Mouse (Mus musculus) stomach, embryonic 16.5 days (tissue): ENCODE results near the gene Sytl1. TPM values are rescaled to one million over a fixed set of nuclear protein-coding genes. Genes with fewer than 3 reads are reported as not detected.
A peak's percentile ranks its signal among the peaks of the same experiment; 100 is the strongest.

Experiments
- ATAC-seq: fragments of 200-750 bp; cut with Nextera tagmentation; 2 replicates; pipeline ENCODE4 v1.8.0; 2017; ENCODE audit warnings: moderate number of reproducible peaks, moderate TSS enrichment; ENCODE audit not compliant: insufficient read depth, low FRiP score
- H3K27ac ChIP-seq: fragments of 300-500 bp; sonication (generic); 2 replicates; pipeline ENCODE4 v1.5.1; 2014; ENCODE audit warnings: low read length
- H3K27me3 ChIP-seq: fragments of 300-500 bp; sonication (generic); 2 replicates; pipeline ENCODE4 v1.6.1; 2014; ENCODE audit warnings: low read length, control low read depth, mixed read lengths; ENCODE audit not compliant: control insufficient read depth, insufficient read depth
- H3K36me3 ChIP-seq: fragments of 300-500 bp; sonication (generic); 2 replicates; pipeline ENCODE4 v1.6.1; 2014; ENCODE audit warnings: low read length; ENCODE audit not compliant: control insufficient read depth, insufficient read depth
- H3K4me1 ChIP-seq: fragments of 300-500 bp; sonication (generic); 2 replicates; pipeline ENCODE4 v1.6.1; 2014; ENCODE audit warnings: low read length, control low read depth, mixed read lengths; ENCODE audit not compliant: control insufficient read depth, insufficient read depth
- H3K4me2 ChIP-seq: fragments of 300-500 bp; sonication (generic); 2 replicates; pipeline ENCODE4 v1.6.1; 2014; ENCODE audit warnings: low read depth, low read length, mixed read lengths
- H3K4me3 ChIP-seq: fragments of 300-500 bp; sonication (generic); replicated peaks from 2 replicates; pipeline ENCODE4 v1.5.1; 2014; ENCODE audit warnings: mild to moderate bottlenecking, low read length
- H3K9ac ChIP-seq: fragments of 300-500 bp; sonication (generic); 2 replicates; pipeline ENCODE4 v1.6.1; 2014; ENCODE audit warnings: low read length
- H3K9me3 ChIP-seq: fragments of 300-500 bp; sonication (generic); replicated peaks from 2 replicates; pipeline ENCODE4 v1.6.1; 2016; ENCODE audit warnings: low read length, control low read depth; ENCODE audit not compliant: control insufficient read depth
- WGBS: fragments of 180-500 bp; shearing (Covaris S2); extraction: QIAGEN DNeasy Blood & Tissue Kit; methylation state at CpG from one replicate; pipeline ENCODE4 v1.1.7; 2014; 5-methylcytosine and 5-hydroxymethylcytosine counted together
- polyA plus RNA-seq: library from polyadenylated mRNA; unstranded; fragments of >200 nt; fragmentation: Nextera tagmentation; extraction: Ambion mirVana; gene quantifications from 2 replicates; pipeline ENCODE4 v1.2.1, GENCODE M21; 2015

Sytl1 gene
- polyA plus RNA-seq, 1 experiment from 2014 or later: 52.0 TPM

- Histone ChIP-seq H3K4me2 (no peak overlapping the region), H3K4me3 (no peak overlapping the region), H3K4me1 (peaks cover 18% of the 10 kb centered on the region; the same call in 1 of the 2 replicates), H3K9ac (no peak overlapping the region), H3K27me3 (no peaks in the 10 kb centered on the region), H3K9me3 (no peaks in the 10 kb centered on the region), H3K27ac (peak overlapping the region; percentile 55), H3K36me3 (peaks cover 13% of the 10 kb centered on the region)
- no peak for ATAC-seq
- 54% methylated on average over 12 of the region's 12 CpGs for WGBS
Measured at GRCm38 (mm10) chr4:133298516-133299365, 35.8 kb upstream of the Sytl1 start.

GRCm38 (mm10) chr4:133297801-133298238 is 34.9 kb upstream of the Sytl1 start:
- H3K4me1 ChIP-seq: peaks cover 27% of the 10 kb centered on the region
- H3K4me2 ChIP-seq: no peak overlapping the region
- peak overlapping the region; percentile 19; the same call in 1 of the 2 replicates for H3K9ac ChIP-seq
- peak overlapping the region; percentile 8; the same call in 1 of the 2 replicates for H3K27ac ChIP-seq
- 5% methylated on average over 5 of the region's 5 CpGs for WGBS
- peaks cover 13% of the 10 kb centered on the region for H3K36me3 ChIP-seq
- no peaks in the 10 kb centered on the region for H3K9me3 ChIP-seq
- H3K4me3 ChIP-seq: no peak overlapping the region
- H3K27me3 ChIP-seq: no peaks in the 10 kb centered on the region
- peak; percentile 83 for ATAC-seq

- Histone ChIP-seq H3K4me3 (no peak overlapping the region), H3K4me2 (no peak overlapping the region), H3K27ac (0 out of 2 replicates have a peak overlapping the region, but pooled peaks have one; percentile 8), H3K27me3 (no peaks in the 10 kb centered on the region), H3K9me3 (no peaks in the 10 kb centered on the region), H3K9ac (peak overlapping the region; percentile 19; the same call in 1 of the 2 replicates), H3K36me3 (peaks cover 13% of the 10 kb centered on the region), H3K4me1 (peaks cover 28% of the 10 kb centered on the region)
- no peak for ATAC-seq
- 68% methylated on average over 10 of the region's 10 CpGs for WGBS
Measured at GRCm38 (mm10) chr4:133297360-133297759, 34.4 kb upstream of the Sytl1 start.

- no peak for ATAC-seq
- H3K4me3 ChIP-seq: no peak overlapping the region
- H3K27ac ChIP-seq: no peak overlapping the region
- WGBS: 64% methylated on average over 11 of the region's 11 CpGs
- no peaks in the 10 kb centered on the region for H3K9me3 ChIP-seq
- peaks cover 23% of the 10 kb centered on the region for H3K4me1 ChIP-seq
- H3K4me2 ChIP-seq: no peak overlapping the region
- H3K27me3 ChIP-seq: no peaks in the 10 kb centered on the region
- H3K36me3 ChIP-seq: peaks cover 4% of the 10 kb centered on the region; the same call in 1 of the 2 replicates
- H3K9ac ChIP-seq: no peak overlapping the region
Measured at GRCm38 (mm10) chr4:133294084-133294483, 31.2 kb upstream of the Sytl1 start.

- peak overlapping the region; percentile 42; the same call in 1 of the 2 replicates for H3K9ac ChIP-seq
- no peaks in the 10 kb centered on the region for H3K27me3 ChIP-seq
- peaks cover 17% of the 10 kb centered on the region for H3K4me1 ChIP-seq
- no peak overlapping the region for H3K4me3 ChIP-seq
- H3K9me3 ChIP-seq: no peaks in the 10 kb centered on the region
- no peak overlapping the region for H3K4me2 ChIP-seq
- H3K27ac ChIP-seq: no peak overlapping the region; the same call in 1 of the 2 replicates
- peaks cover 4% of the 10 kb centered on the region; the same call in 1 of the 2 replicates for H3K36me3 ChIP-seq
- ATAC-seq: peak; percentile 68
- 38% methylated on average over 24 of the region's 24 CpGs for WGBS
Measured at GRCm38 (mm10) chr4:133292901-133293843, 30.3 kb upstream of the Sytl1 start.

- H3K9ac ChIP-seq: no peak overlapping the region
- no peak for ATAC-seq
- 83% methylated on average over 4 of the region's 4 CpGs for WGBS
Measured at GRCm38 (mm10) chr4:133292405-133292804, 29.5 kb upstream of the Sytl1 start.

GRCm38 (mm10) chr4:133291255-133291654 is 28.3 kb upstream of the Sytl1 start:
- no peak overlapping the region for H3K4me3 ChIP-seq
- peaks cover 11% of the 10 kb centered on the region for H3K4me1 ChIP-seq
- H3K27ac ChIP-seq: no peak overlapping the region
- H3K27me3 ChIP-seq: no peaks in the 10 kb centered on the region
- H3K36me3 ChIP-seq: peaks cover 3% of the 10 kb centered on the region; the same call in 1 of the 2 replicates
- no peak overlapping the region for H3K4me2 ChIP-seq
- WGBS: 90% methylated on average over 1 of the region's 1 CpGs
- ATAC-seq: no peak
- H3K9ac ChIP-seq: no peak overlapping the region
- no peaks in the 10 kb centered on the region for H3K9me3 ChIP-seq

More at GRCm38 (mm10) chr4:133292405-133292804, 29.5 kb upstream of the Sytl1 start:
- Histone ChIP-seq H3K36me3 (peaks cover 4% of the 10 kb centered on the region; the same call in 1 of the 2 replicates), H3K4me2 (no peak overlapping the region), H3K4me3 (no peak overlapping the region), H3K27ac (no peak overlapping the region), H3K4me1 (peaks cover 11% of the 10 kb centered on the region), H3K27me3 (no peaks in the 10 kb centered on the region), H3K9me3 (no peaks in the 10 kb centered on the region)

- Histone ChIP-seq H3K4me3 (no peak overlapping the region), H3K4me1 (peaks cover 13% of the 10 kb centered on the region), H3K4me2 (no peak overlapping the region), H3K27me3 (no peaks in the 10 kb centered on the region), H3K27ac (no peak overlapping the region), H3K9me3 (no peaks in the 10 kb centered on the region), H3K9ac (no peak overlapping the region), H3K36me3 (no peaks in the 10 kb centered on the region)
- no peak for ATAC-seq
- WGBS: 82% methylated on average over 4 of the region's 4 CpGs
Measured at GRCm38 (mm10) chr4:133286476-133287077, 23.7 kb upstream of the Sytl1 start.
